Mouse (Mus musculus) gastrocnemius, postnatal 14 days (tissue): ENCODE data around the gene Cldn8. TPM values are rescaled to one million over a fixed set of nuclear protein-coding genes. Genes with fewer than 3 reads are reported as not detected.

Experiments used
- total RNA-seq, 2 experiments: library from RNA; stranded (reverse); gene quantifications; 2 replicates each; pipeline ENCODE4 v1.2.3; 2021

The Cldn8 gene
- total RNA-seq, 2 experiments from 2014 or later = not detected

Other genes with a start within 250 kb of the Cldn8 start
- gene Cldn17, start 56.2 kb downstream of the Cldn8 start, total RNA-seq = not detected
- gene Krtap24-1, start 49.1 kb upstream of the Cldn8 start, total RNA-seq = not detected
- gene 2310079G19Rik, start 64.5 kb upstream of the Cldn8 start, total RNA-seq = not detected
- not detected for gene Krtap26-1, start 84.6 kb upstream of the Cldn8 start, total RNA-seq
- gene Krtap27-1, start 108.5 kb upstream of the Cldn8 start, total RNA-seq = not detected
- gene 2310061N02Rik, start 144.8 kb upstream of the Cldn8 start, total RNA-seq = not detected
- gene Krtap13-1, start 165.7 kb upstream of the Cldn8 start, total RNA-seq = not detected
- gene Krtap13, start 188.5 kb upstream of the Cldn8 start, total RNA-seq = not detected
- gene 2310034C09Rik, start 195.7 kb upstream of the Cldn8 start, total RNA-seq = not detected
- not detected for gene 2310057N15Rik, start 211.0 kb upstream of the Cldn8 start, total RNA-seq
- gene Gm5965, start 214.7 kb upstream of the Cldn8 start, total RNA-seq = not detected
- gene Gm20741, start 249.0 kb upstream of the Cldn8 start, total RNA-seq = not detected